Mouse (Mus musculus) embryonic facial prominence, embryonic 10.5 days (tissue): ENCODE measurements around the gene Ppm1g. TPM values are rescaled to one million over a fixed set of nuclear protein-coding genes. Genes with fewer than 3 reads are reported as not detected.

Source experiments
- DNase-seq: peaks from one replicate; pipeline ENCODE4 v3.0.0-alpha.2; 2017; ENCODE audit warnings: low spot score
- H3K27ac ChIP-seq: fragments of 300-500 bp; sonication (generic); replicated peaks from 2 replicates; pipeline ENCODE4 v1.5.1; 2016; ENCODE audit warnings: mild to moderate bottlenecking
- H3K27me3 ChIP-seq: fragments of 300-500 bp; sonication (generic); replicated peaks from 2 replicates; pipeline ENCODE4 v1.6.1; 2016; ENCODE audit warnings: low read depth, mild to moderate bottlenecking; ENCODE audit not compliant: poor library complexity, severe bottlenecking
- H3K36me3 ChIP-seq: fragments of 300-500 bp; sonication (generic); replicated peaks from 2 replicates; pipeline ENCODE4 v1.6.1; 2016; ENCODE audit warnings: mild to moderate bottlenecking, moderate library complexity
- H3K4me1 ChIP-seq: fragments of 300-500 bp; sonication (generic); 2 replicates; pipeline ENCODE4 v1.6.1; 2016
- H3K4me3 ChIP-seq: fragments of 300-500 bp; sonication (generic); 2 replicates; pipeline ENCODE4 v1.5.1; 2016; ENCODE audit warnings: mild to moderate bottlenecking, moderate library complexity
- H3K9me3 ChIP-seq: fragments of 300-500 bp; sonication (generic); 2 replicates; pipeline ENCODE4 v1.6.1; 2016; ENCODE audit warnings: mild to moderate bottlenecking
- WGBS: fragments of 180-500 bp; shearing (Covaris S2); methylation state at CpG from one replicate; pipeline ENCODE4 v1.1.7; 2016; 5-methylcytosine and 5-hydroxymethylcytosine counted together
- polyA plus RNA-seq: library from polyadenylated mRNA; unstranded; fragments of >200 nt; fragmentation: Nextera tagmentation; extraction: Ambion mirVana; gene quantifications from 2 replicates; pipeline ENCODE4 v1.2.1, GENCODE M21; 2016

The Ppm1g gene
- polyA plus RNA-seq, 1 experiment from 2014 or later, result 185 TPM

DNA sequence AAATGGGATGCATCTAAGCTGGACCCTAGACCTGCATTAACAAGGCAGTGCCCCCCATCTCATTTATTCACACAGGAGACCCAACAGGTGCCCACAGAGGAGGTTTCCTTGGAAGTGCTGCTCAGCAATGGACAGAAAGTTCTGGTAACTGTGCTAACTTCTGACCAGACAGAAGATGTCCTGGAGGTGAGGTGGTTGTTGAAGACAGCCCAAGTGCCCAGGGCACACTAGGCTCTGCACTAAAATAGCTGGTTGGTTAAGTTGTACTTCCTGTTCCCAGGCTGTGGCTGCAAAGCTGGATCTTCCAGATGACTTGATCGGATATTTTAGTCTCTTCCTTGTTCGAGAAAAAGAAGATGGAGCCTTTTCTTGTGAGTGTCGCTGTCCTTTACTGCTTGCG is 24.8 kb downstream of the Ppm1g start:
- peaks cover 5% of the 10 kb centered on the region for H3K9me3 ChIP-seq
- DNase-seq, result no peak
- H3K4me3 ChIP-seq, result no peak overlapping the region
- peaks cover 29% of the 10 kb centered on the region for H3K4me1 ChIP-seq
- WGBS, result 92% methylated on average over 4 of the region's 4 CpGs
- no peak overlapping the region for H3K27ac ChIP-seq
- no peaks in the 10 kb centered on the region for H3K27me3 ChIP-seq
- H3K36me3 ChIP-seq, result peaks cover 73% of the 10 kb centered on the region

DNA sequence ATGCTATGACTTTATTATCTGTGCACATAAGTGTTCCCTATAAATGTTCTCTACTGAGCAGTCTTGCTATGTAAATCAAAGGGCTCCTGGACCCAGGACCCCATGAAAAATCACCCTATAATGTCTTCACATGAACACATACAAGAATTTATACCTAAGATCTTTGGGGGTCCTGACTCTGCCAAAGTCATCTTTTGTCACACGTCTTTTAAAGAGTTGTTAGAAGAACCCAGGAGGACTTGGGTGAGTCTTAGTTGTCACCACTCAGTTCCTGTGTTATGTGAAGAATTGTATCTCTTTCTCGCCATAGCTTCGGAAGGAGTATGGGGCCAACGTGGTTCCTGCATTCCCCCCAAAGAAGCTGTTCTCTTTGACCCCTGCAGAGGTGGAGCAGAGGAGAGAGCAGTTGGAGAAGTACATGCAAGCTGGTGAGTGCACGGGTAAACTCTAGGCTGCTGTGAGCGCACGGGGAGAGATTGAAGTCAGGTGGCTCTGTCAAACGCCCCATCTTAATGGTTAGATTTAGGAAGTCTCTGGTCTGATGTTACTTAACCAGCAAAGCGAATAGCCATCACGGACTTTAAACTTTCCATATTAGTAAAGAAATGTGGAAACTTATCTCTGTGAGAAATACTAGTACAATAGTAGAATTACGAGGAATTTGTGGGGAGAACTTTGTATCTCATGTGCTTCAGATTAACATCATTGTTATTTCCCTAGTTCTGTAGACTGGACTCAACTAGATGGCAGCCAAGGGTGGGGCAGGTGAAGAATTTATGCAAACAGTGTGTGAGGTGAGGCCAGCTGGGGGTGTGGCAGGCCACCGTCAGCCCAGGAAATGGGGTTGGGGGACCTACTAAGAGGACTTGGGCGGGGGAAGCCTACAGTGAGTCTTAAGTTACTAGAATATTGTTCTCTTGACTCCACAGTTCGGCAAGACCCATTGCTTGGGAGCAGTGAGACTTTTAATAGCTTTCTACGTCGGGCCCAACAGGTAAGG is 25.7 kb downstream of the Ppm1g start:
- peaks cover 73% of the 10 kb centered on the region for H3K36me3 ChIP-seq
- 91% methylated on average over 16 of the region's 16 CpGs for WGBS
- H3K4me1 ChIP-seq, result peaks cover 23% of the 10 kb centered on the region
- no peaks in the 10 kb centered on the region for H3K27me3 ChIP-seq
- no peak overlapping the region for H3K27ac ChIP-seq
- no peaks in the 10 kb centered on the region for H3K9me3 ChIP-seq
- peak overlapping the region; percentile 87 for H3K4me3 ChIP-seq
- DNase-seq, result no peak

GRCm38 (mm10) chr5:31193631-31194281 is 26.7 kb downstream of the Ppm1g start:
- Histone ChIP-seq H3K36me3 (peaks cover 72% of the 10 kb centered on the region), H3K4me3 (peak overlapping the region; percentile 87), H3K9me3 (no peaks in the 10 kb centered on the region), H3K27me3 (no peaks in the 10 kb centered on the region), H3K27ac (peak overlapping the region; percentile 90), H3K4me1 (peaks cover 23% of the 10 kb centered on the region)
- DNase-seq, result no peak
- WGBS, result 12% methylated on average over 25 of the region's 25 CpGs

GRCm38 (mm10) chr5:31192939-31193630 is 27.4 kb downstream of the Ppm1g start, which contains the start of the genes Snx17 and Eif2b4:
Snx17 (plus strand) TSS chr5:31193227.
Eif2b4 (minus strand) TSS chr5:31193430.
- peaks cover 72% of the 10 kb centered on the region for H3K36me3 ChIP-seq

DNA sequence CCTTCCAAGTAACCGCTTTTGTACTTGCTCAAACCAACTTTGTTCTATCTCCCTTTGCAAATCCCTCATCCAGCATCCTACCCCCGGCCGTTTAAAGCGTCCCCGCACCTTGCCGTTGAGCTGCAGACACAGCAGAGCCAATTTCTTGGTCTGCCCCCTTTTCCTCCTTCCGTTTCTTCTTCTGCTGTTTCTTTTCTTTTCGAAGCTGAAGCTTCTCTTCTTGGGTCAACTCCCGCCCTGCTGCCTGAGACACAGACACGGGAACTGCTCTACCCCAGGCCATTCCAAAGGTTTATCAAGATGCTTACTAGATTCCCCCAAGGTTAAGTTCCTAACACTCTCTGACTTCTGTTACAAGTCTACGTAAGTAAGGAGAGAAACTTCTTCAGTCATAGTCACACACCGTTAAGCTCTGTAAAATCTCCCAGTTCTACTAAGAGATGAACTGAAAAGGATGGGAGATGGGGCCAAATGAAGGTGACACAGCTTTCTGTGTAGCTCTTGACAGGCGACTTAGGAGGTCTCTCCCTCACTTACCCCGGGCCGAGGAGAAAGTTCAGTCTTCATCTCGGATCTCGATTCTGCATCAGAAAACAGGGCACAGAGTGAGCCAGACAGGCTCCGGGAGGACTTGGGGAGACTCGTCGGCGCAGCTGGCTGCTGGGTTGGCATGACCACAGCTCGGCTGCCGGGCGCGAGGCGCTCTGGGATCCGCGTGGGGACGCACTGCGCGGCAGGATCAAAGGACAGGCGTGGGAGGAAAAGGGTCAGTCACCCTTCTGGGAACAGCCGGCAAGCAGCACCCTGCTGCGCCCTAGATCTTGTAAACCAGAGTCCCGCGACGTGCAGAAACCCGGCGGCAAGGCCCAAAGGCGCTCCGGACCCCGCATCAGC is 28.2 kb downstream of the Ppm1g start:
- no peaks in the 10 kb centered on the region for H3K9me3 ChIP-seq
- H3K27me3 ChIP-seq, result no peaks in the 10 kb centered on the region
- WGBS, result 16% methylated on average over 42 of the region's 42 CpGs
- H3K4me3 ChIP-seq, result peak overlapping the region; percentile 87
- H3K36me3 ChIP-seq, result peaks cover 72% of the 10 kb centered on the region
- peak overlapping the region; percentile 90 for H3K27ac ChIP-seq
- no peak for DNase-seq
- peaks cover 23% of the 10 kb centered on the region for H3K4me1 ChIP-seq

More at GRCm38 (mm10) chr5:31192939-31193630, 27.4 kb downstream of the Ppm1g start, which contains the start of the genes Snx17 and Eif2b4:
- DNase-seq, result peak; percentile 99
- WGBS, result under 1% methylated on average over 48 of the region's 48 CpGs
- no peaks in the 10 kb centered on the region for H3K9me3 ChIP-seq
- H3K27me3 ChIP-seq, result no peaks in the 10 kb centered on the region
- H3K4me1 ChIP-seq, result peaks cover 23% of the 10 kb centered on the region
- peak within 1 kb of the TSS; percentile 87 for H3K4me3 ChIP-seq
- peak within 1 kb of the TSS; percentile 90 for H3K27ac ChIP-seq

- Histone ChIP-seq H3K4me1 (peaks cover 23% of the 10 kb centered on the region), H3K9me3 (no peaks in the 10 kb centered on the region), H3K36me3 (peaks cover 62% of the 10 kb centered on the region), H3K27ac (no peak overlapping the region), H3K27me3 (no peaks in the 10 kb centered on the region), H3K4me3 (0 out of 2 replicates have a peak overlapping the region, but pooled peaks have one; percentile 1)
- 91% methylated on average over 9 of the region's 9 CpGs for WGBS
- no peak for DNase-seq
These were observed 30.3 kb downstream of the Ppm1g start for GRCm38 (mm10) chr5:31190201-31190600.

GRCm38 (mm10) chr5:31188223-31188840 is 32.2 kb downstream of the Ppm1g start:
- WGBS, result 80% methylated on average over 4 of the region's 4 CpGs
- Histone ChIP-seq H3K4me3 (no peak overlapping the region), H3K27me3 (no peaks in the 10 kb centered on the region), H3K4me1 (peaks cover 12% of the 10 kb centered on the region), H3K9me3 (no peaks in the 10 kb centered on the region), H3K27ac (no peak overlapping the region), H3K36me3 (peaks cover 53% of the 10 kb centered on the region)
- no peak for DNase-seq

DNA sequence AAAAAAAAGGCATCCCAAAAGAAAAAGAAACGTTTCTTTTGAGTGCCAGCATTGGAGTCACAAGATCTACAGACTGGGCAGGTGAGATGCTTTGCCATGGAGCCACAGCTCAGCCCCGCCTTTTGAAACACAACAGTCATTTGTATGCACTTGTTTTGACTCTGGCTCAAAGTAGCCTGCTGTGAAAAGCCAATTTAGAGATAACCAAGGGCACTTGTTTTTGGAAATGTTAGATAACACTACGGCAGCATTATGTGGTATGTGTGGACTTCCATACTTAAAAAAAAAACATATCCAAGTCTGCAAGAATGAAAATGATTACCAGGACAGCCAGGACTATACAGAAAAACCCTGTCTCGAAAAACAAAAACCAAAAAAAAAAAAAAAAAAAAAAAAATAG is 36.8 kb downstream of the Ppm1g start:
- H3K27me3 ChIP-seq, result no peaks in the 10 kb centered on the region
- WGBS, result 67% methylated on average over 4 of the region's 4 CpGs
- H3K4me1 ChIP-seq, result peaks cover 10% of the 10 kb centered on the region; the same call in 1 of the 2 replicates
- H3K27ac ChIP-seq, result no peak overlapping the region
- H3K4me3 ChIP-seq, result no peak overlapping the region
- no peaks in the 10 kb centered on the region for H3K9me3 ChIP-seq
- no peak for DNase-seq
- peaks cover 25% of the 10 kb centered on the region for H3K36me3 ChIP-seq

DNA sequence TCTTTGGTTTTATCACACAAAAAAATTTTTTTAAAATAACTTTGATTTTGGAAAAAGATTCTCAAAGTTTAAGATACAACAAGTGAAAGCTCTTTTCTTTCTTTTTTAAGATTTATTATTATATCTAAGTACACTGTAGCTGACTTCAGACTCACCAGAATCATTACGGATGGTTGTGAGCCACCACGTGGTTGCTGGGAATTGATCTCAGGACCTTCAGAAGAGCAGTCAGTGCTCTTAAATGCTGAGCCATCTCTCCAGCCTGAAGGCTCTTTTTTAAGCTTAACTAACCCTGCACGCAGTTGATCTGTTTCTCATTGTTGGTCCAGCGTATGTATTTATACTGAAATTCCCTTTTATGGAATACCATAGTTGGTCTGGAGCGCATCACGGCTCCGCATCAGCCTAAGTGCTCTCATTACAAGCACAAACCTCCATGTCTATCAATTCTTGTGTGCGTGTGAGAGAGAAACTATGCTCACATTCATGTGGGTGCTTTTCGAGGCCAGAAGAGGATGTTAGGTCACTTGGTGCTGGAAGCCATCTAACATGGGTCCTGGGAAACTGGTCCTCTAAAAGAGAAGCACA is 39.2 kb downstream of the Ppm1g start:
- peaks cover 12% of the 10 kb centered on the region; the same call in 1 of the 2 replicates for H3K4me1 ChIP-seq
- H3K4me3 ChIP-seq, result peak overlapping the region; percentile 71; the same call in 1 of the 2 replicates
- WGBS, result 92% methylated on average over 9 of the region's 9 CpGs
- H3K36me3 ChIP-seq, result peaks cover 14% of the 10 kb centered on the region
- H3K9me3 ChIP-seq, result no peaks in the 10 kb centered on the region
- H3K27ac ChIP-seq, result no peak overlapping the region
- no peak for DNase-seq
- H3K27me3 ChIP-seq, result no peaks in the 10 kb centered on the region

DNA sequence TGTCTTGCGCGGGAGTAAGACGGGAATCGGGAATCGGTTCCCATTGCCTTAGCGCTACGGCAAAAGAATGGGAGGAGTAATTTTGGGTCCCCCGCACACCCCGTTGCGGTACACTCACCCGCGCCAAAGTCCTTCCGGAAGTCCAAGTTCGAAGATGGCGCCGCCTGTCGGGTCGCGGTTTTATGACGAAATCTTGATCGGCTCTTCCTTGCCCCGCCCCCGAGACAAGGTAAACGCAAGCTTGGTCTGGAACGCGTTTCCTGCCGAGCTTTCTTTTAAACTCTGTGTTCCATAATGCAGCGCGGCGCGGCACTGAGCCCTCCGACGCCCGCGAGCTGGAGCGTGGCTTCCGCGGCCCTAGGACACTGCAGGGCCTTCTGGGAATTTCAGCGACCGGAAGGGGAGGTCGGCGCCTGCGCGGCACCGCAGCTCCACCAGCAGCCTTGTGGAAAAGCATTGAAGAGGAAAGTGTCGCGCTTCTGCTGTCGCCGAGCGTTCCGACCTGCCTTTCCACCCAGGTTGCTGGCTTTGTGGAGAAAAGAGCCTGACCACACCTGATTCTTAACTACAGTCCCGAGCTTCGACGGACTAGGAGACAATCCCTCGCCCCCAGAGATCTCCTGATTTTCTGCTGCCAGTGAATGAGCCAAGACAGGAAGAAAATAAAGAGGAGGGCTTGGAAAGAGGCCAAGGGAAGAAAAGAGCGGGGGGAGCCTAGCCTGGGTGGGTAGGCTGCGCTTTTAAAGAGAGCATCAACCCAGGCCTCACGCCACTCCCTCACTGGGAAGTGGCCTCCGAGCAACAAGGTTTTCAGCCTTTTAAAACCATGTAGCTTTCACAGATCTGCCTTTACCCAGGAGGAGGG is 40.5 kb downstream of the Ppm1g start, which contains the start of the genes Gm29609 and Gtf3c2:
Gene Gm29609 (minus strand): TSS at position 146 of the 865 bp plus-strand sequence.
Gene Gtf3c2 (minus strand): TSS at position 379 of the 865 bp plus-strand sequence.
- DNase-seq, result peak; percentile 94
- Histone ChIP-seq H3K4me1 (peaks cover 12% of the 10 kb centered on the region; the same call in 1 of the 2 replicates), H3K27me3 (no peaks in the 10 kb centered on the region), H3K27ac (peak within 1 kb of the TSS; percentile 94), H3K36me3 (peaks cover 17% of the 10 kb centered on the region), H3K4me3 (peak within 1 kb of the TSS; percentile 71), H3K9me3 (no peaks in the 10 kb centered on the region)
- WGBS, result under 1% methylated on average over 59 of the region's 59 CpGs
